Mouse (Mus musculus): Measurements from ENCODE around the gene Gar1. TPM values are rescaled to one million over a fixed set of nuclear protein-coding genes. Genes with fewer than 3 reads are reported as not detected.
A peak's percentile ranks its signal among the peaks of the same experiment; 100 is the strongest.

The Gar1 gene
- 10 to 100 TPM in 1 of 2 experiments, 1 to 10 TPM in 1; 8.9 to 13.8 TPM for polyA plus RNA-seq (2017; shearing (Covaris generic))

GRCm38 (mm10) chr3:129831035-129831568 is at the start of gene Gar1:
Gene Gar1, minus strand, starts transcription at chr3:129831396.
- peak; percentile 93 for ATAC-seq

- ATAC-seq = no peak
Measured at GRCm38 (mm10) chr3:129879913-129880312, 48.7 kb upstream of the Gar1 start.

- ATAC-seq = peak; percentile 18
Measured at GRCm38 (mm10) chr3:129879131-129879757, 48.0 kb upstream of the Gar1 start.

- peak; percentile 84 for ATAC-seq
Measured at GRCm38 (mm10) chr3:129878405-129879021, 47.3 kb upstream of the Gar1 start, which contains the start of gene Pla2g12a. Gene Pla2g12a, plus strand, starts transcription at chr3:129878606.

GRCm38 (mm10) chr3:129877327-129877726 is 46.1 kb upstream of the Gar1 start:
- ATAC-seq = no peak

GRCm38 (mm10) chr3:129863698-129864097 is 32.5 kb upstream of the Gar1 start:
- ATAC-seq = peak; percentile 71

GRCm38 (mm10) chr3:129862592-129862991 is 31.4 kb upstream of the Gar1 start:
- ATAC-seq = no peak

- no peak for ATAC-seq
Measured at GRCm38 (mm10) chr3:129846846-129847245, 15.7 kb upstream of the Gar1 start.

- no peak for ATAC-seq
Measured at GRCm38 (mm10) chr3:129845868-129846267, 14.7 kb upstream of the Gar1 start.

GRCm38 (mm10) chr3:129838017-129838416 is 6.8 kb upstream of the Gar1 start:
- no peak for ATAC-seq

- ATAC-seq = no peak
Measured at GRCm38 (mm10) chr3:129836965-129837364, 5.8 kb upstream of the Gar1 start.

GRCm38 (mm10) chr3:129836051-129836697 is 5.0 kb upstream of the Gar1 start:
- ATAC-seq = no peak

- no peak for ATAC-seq
Measured at GRCm38 (mm10) chr3:129835388-129835934, 4.3 kb upstream of the Gar1 start, which contains the start of gene Cfi. Gene Cfi, plus strand, starts transcription at chr3:129835884.

GRCm38 (mm10) chr3:129830626-129831025 is 570 bp downstream of the Gar1 start:
- ATAC-seq = peak; percentile 31

GRCm38 (mm10) chr3:129827691-129828090 is 3.5 kb downstream of the Gar1 start:
- ATAC-seq = no peak

- ATAC-seq = no peak
Measured at GRCm38 (mm10) chr3:129826691-129827090, 4.5 kb downstream of the Gar1 start.

- ATAC-seq = no peak
Measured at GRCm38 (mm10) chr3:129824891-129825290, 6.3 kb downstream of the Gar1 start.

GRCm38 (mm10) chr3:129824146-129824545 is 7.0 kb downstream of the Gar1 start:
- ATAC-seq = no peak

GRCm38 (mm10) chr3:129823293-129823692 is 7.9 kb downstream of the Gar1 start:
- peak; percentile 94 for ATAC-seq

GRCm38 (mm10) chr3:129822206-129822775 is 8.9 kb downstream of the Gar1 start, which contains the start of gene Rrh:
Gene Rrh, minus strand, starts transcription at chr3:129822587.
- ATAC-seq = no peak

- ATAC-seq = no peak
Measured at GRCm38 (mm10) chr3:129821736-129822135, 9.5 kb downstream of the Gar1 start.

GRCm38 (mm10) chr3:129820847-129821246 is 10.3 kb downstream of the Gar1 start:
- ATAC-seq = no peak

- ATAC-seq = no peak
Measured at GRCm38 (mm10) chr3:129803765-129804164, 27.4 kb downstream of the Gar1 start, which contains the start of gene Lrit3. Gene Lrit3, minus strand, starts transcription at chr3:129804030.

Data from CD4-positive, CD25-positive, alpha-beta regulatory T cell, adult 4 months (primary cell).